Mouse (Mus musculus) lung, postnatal 0 days (tissue): ENCODE results near the gene Rora. TPM values are rescaled to one million over a fixed set of nuclear protein-coding genes. Genes with fewer than 3 reads are reported as not detected.

Experiments
- ATAC-seq: fragments of 200-750 bp; cut with Nextera tagmentation; 2 replicates; pipeline ENCODE4 v1.8.0; 2017; ENCODE audit warnings: moderate library complexity
- DNase-seq: peaks from one replicate; pipeline ENCODE4 v3.0.0-alpha.2; 2016; ENCODE audit warnings: low spot score
- H3K27ac ChIP-seq: fragments of 300-500 bp; sonication (generic); 2 replicates; pipeline ENCODE4 v1.5.1; 2014; ENCODE audit warnings: antibody characterized with exemption, mild to moderate bottlenecking, low read length, mixed read lengths
- H3K27me3 ChIP-seq: fragments of 300-500 bp; sonication (generic); replicated peaks from 2 replicates; pipeline ENCODE4 v1.6.1; 2014; ENCODE audit warnings: low read length, mixed read lengths; ENCODE audit not compliant: insufficient read depth
- H3K36me3 ChIP-seq: fragments of 300-500 bp; sonication (generic); 2 replicates; pipeline ENCODE4 v1.6.1; 2014; ENCODE audit warnings: low read length, mixed read lengths; ENCODE audit not compliant: insufficient read depth
- H3K4me1 ChIP-seq: fragments of 300-500 bp; sonication (generic); 2 replicates; pipeline ENCODE4 v1.6.1; 2014; ENCODE audit warnings: antibody characterized with exemption, low read depth, low read length, mixed read lengths; ENCODE audit not compliant: insufficient read depth
- H3K4me2 ChIP-seq: fragments of 300-500 bp; sonication (generic); replicated peaks from 2 replicates; pipeline ENCODE4 v1.6.1; 2014; ENCODE audit warnings: low read depth, mild to moderate bottlenecking, low read length, moderate library complexity, mixed read lengths
- H3K4me3 ChIP-seq: fragments of 300-500 bp; sonication (generic); 2 replicates; pipeline ENCODE4 v1.5.1; 2014; ENCODE audit warnings: low read depth, low read length
- H3K9ac ChIP-seq: fragments of 300-500 bp; sonication (generic); replicated peaks from 2 replicates; pipeline ENCODE4 v1.6.1; 2014; ENCODE audit warnings: low read depth, mild to moderate bottlenecking
- H3K9me3 ChIP-seq: fragments of 300-500 bp; sonication (generic); 2 replicates; pipeline ENCODE4 v1.6.1; 2016; ENCODE audit warnings: low read length, mixed read lengths
- CTCF ChIP-seq: IDR thresholded peaks from 2 replicates; pipeline ENCODE4 v1.5.1; 2016; ENCODE audit warnings: antibody characterized with exemption, mild to moderate bottlenecking
- EP300 ChIP-seq: IDR thresholded peaks from 2 replicates; pipeline ENCODE4 v1.6.1; 2016; ENCODE audit warnings: antibody characterized with exemption, mild to moderate bottlenecking, control low read depth
- WGBS: fragments of 180-500 bp; shearing (Covaris S2); extraction: QIAGEN DNeasy Blood & Tissue Kit; methylation state at CpG from one replicate; pipeline ENCODE4 v1.1.7; 2014; 5-methylcytosine and 5-hydroxymethylcytosine counted together
- polyA plus RNA-seq: library from polyadenylated mRNA; unstranded; fragments of >200 nt; fragmentation: Nextera tagmentation; extraction: Ambion mirVana; gene quantifications from 2 replicates; pipeline ENCODE4 v1.2.1, GENCODE M21; 2015

Gene Rora
- polyA plus RNA-seq, 1 experiment from 2014 or later: 18.8 TPM

DNA sequence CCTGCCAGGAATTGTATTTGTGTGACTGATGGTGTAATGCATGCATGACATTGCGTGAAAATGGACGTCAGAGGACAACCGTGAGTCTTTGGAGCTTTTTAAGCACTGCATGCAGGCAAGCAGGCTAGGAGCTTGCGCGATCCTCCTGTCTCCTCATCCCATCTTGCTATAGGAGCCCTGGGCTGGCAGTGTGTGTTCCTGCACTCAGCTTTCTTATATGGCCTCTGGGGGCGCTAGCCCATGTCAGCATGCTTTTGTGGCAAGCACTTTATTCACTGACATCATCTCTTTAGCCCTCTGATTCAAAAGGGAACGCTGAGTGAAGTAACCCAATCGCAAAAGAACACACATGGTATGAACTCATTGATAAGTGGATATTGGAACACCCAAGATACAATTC lies 105.7 kb downstream of the Rora start:
- Histone ChIP-seq H3K4me1 (no peaks in the 10 kb centered on the region), H3K27ac (no peak overlapping the region), H3K4me2 (no peak overlapping the region), H3K9ac (no peak overlapping the region), H3K36me3 (no peaks in the 10 kb centered on the region), H3K4me3 (no peak overlapping the region), H3K27me3 (no peaks in the 10 kb centered on the region), H3K9me3 (no peaks in the 10 kb centered on the region)
- no peak for DNase-seq
- no peak for ATAC-seq
- TF ChIP-seq EP300 (no peak), CTCF (peak; percentile 59)
- 76% methylated on average over 8 of the region's 8 CpGs for WGBS

DNA sequence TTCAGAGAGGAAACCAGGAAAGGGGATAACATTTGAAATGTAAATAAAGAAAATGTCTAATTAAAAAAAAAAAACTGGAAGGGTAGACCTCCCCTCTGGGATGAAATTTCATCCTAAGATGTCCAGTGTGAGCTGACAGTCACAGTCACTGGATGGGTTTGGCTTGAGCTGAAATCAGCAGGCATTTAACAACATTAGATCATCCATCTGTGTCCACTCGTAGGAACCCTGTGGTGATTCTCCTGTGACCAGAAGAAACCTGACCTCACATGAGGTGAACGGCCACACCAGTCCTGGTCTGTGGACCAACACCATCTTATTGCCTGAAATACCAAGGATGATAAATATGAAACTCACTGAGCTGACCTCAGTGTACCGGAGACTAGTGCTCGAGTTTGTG lies 106.7 kb downstream of the Rora start:
- Histone ChIP-seq H3K9me3 (no peaks in the 10 kb centered on the region), H3K9ac (no peak overlapping the region), H3K27me3 (no peaks in the 10 kb centered on the region), H3K4me1 (no peaks in the 10 kb centered on the region), H3K4me2 (no peak overlapping the region), H3K27ac (no peak overlapping the region), H3K36me3 (no peaks in the 10 kb centered on the region), H3K4me3 (no peak overlapping the region)
- DNase-seq (no peak), ATAC-seq (no peak)
- TF ChIP-seq CTCF (no peak), EP300 (no peak)
- 74% methylated on average over 4 of the region's 4 CpGs for WGBS

DNA sequence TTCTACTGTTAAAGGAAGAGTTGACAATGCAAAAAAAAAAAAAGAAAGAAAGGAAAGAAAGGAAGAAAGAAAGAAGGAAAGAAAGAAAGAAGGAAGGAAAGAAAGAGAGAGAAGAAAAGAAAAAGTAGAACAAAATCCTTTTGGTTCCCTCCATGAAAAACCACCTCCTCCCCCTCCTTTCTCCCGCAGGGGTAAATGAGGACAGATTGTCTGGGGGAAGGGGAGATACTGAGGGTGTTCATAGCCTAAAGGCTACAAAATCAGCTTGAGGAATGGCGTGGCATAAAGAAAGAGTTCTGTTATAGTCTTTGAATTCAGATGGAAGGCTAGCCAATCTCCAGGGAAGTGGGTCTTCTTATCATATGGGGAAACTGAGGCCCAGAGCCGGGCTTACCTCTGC lies 107.3 kb downstream of the Rora start:
- no peak for TF ChIP-seq CTCF
- no peak for TF ChIP-seq EP300
- no peak overlapping the region for H3K4me2 ChIP-seq
- no peak overlapping the region for H3K9ac ChIP-seq
- no peak overlapping the region for H3K27ac ChIP-seq
- 70% methylated on average over 3 of the region's 3 CpGs for WGBS
- no peak for ATAC-seq
- H3K36me3 ChIP-seq: no peaks in the 10 kb centered on the region
- H3K9me3 ChIP-seq: no peaks in the 10 kb centered on the region
- no peaks in the 10 kb centered on the region for H3K27me3 ChIP-seq
- H3K4me3 ChIP-seq: no peak overlapping the region
- no peak for DNase-seq
- no peaks in the 10 kb centered on the region for H3K4me1 ChIP-seq

DNA sequence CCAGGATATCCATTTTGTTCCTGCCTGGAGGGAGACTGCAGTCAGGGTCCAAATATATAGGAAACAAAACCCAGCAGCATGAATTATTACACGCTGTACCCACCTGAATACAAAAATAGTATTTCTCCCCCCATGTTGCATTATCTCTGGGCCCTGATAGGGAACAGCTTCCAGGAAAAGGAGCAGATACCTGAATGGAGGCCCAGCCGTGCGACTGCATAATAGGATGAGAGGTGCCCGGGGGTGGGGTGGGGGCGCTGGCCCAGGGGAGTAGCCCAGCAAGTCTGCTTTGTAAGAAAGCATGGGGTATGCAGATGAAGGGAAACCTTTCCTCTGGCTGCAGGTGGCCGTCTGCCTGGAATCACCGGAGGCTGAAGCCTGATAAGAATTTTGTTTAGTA lies 108.1 kb downstream of the Rora start:
- 35% methylated on average over 7 of the region's 7 CpGs for WGBS
- H3K9me3 ChIP-seq: no peaks in the 10 kb centered on the region
- ATAC-seq: no peak
- H3K27me3 ChIP-seq: no peaks in the 10 kb centered on the region
- H3K27ac ChIP-seq: no peak overlapping the region
- TF ChIP-seq CTCF (no peak), EP300 (no peak)
- no peaks in the 10 kb centered on the region for H3K4me1 ChIP-seq
- H3K4me3 ChIP-seq: no peak overlapping the region
- no peak overlapping the region for H3K4me2 ChIP-seq
- no peak for DNase-seq
- H3K36me3 ChIP-seq: no peaks in the 10 kb centered on the region
- H3K9ac ChIP-seq: no peak overlapping the region

DNA sequence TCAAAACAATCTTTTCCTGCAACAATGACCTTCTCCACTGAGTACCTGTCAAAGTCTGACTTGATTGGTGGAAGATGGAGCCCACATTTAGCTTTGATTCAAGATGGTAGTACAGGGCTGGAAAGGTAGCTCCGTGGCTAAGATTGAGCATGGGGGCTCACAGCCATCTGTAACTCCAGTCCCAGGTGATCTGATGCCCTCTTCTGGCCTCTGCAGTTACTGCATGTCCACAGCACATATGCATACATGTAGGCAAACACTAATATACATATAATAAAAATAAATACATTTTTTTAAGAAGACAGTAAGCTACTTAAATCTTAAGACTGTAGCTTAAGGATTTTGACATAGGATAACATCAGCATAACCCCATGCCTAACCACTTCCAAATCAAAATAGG lies 112.0 kb downstream of the Rora start:
- Histone ChIP-seq H3K4me1 (no peaks in the 10 kb centered on the region), H3K27me3 (no peaks in the 10 kb centered on the region), H3K9ac (no peak overlapping the region), H3K27ac (no peak overlapping the region), H3K4me3 (no peak overlapping the region), H3K36me3 (no peaks in the 10 kb centered on the region), H3K4me2 (no peak overlapping the region), H3K9me3 (no peaks in the 10 kb centered on the region)
- TF ChIP-seq CTCF (peak; percentile 39), EP300 (no peak)
- DNase-seq (no peak), ATAC-seq (no peak)
- 75% methylated on average over 1 of the region's 1 CpGs for WGBS

DNA sequence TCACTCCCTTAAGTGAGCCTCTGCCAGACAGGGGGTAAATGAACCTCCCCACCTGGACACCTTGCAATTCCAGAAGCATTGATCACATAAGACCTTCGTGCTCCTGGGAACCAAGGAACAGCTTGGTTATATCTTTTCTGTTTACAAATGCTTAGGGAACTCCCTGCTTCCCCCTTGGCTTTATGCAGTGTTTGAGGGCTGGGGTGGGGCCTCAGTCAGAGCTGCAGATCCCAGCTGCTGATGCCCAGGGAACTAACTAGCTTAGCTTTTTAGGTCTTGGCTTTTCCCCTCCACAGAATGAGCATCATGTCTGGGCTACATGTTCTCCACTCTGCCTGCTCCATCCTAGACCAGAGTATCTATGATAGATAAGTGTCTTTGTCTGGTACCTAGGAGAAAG lies 116.1 kb downstream of the Rora start:
- Histone ChIP-seq H3K36me3 (no peaks in the 10 kb centered on the region), H3K9me3 (no peaks in the 10 kb centered on the region), H3K4me1 (no peaks in the 10 kb centered on the region), H3K4me3 (no peak overlapping the region), H3K27me3 (no peaks in the 10 kb centered on the region), H3K4me2 (no peak overlapping the region), H3K27ac (no peak overlapping the region), H3K9ac (no peak overlapping the region)
- DNase-seq (no peak), ATAC-seq (no peak)
- WGBS: 0% methylated on average over 1 of the region's 1 CpGs
- no peak for TF ChIP-seq CTCF
- no peak for TF ChIP-seq EP300

DNA sequence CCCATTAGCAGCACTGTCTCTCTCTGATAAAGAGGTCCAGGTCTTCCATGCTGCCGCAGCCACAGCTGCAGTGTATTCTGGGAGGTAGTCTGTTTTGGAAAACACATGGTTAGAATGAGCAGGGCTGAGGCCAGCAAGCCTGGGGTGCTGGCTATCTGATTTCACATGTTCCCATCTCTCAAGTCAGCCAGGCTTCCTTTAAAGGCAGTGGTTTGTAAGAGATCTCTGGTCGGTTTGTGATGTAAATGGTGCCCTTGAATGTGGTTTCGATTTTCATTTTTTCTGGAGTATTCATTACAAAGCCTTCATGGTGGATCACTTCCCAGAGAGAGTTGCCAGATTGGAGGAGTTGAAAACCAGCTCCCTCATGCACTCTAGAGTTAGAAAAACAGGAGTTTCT lies 117.8 kb downstream of the Rora start:
- WGBS: 90% methylated on average over 3 of the region's 3 CpGs
- ATAC-seq (no peak), DNase-seq (no peak)

More for the DNA sequence above, 117.8 kb downstream of the Rora start:
- Histone ChIP-seq H3K27me3 (no peaks in the 10 kb centered on the region), H3K9ac (no peak overlapping the region), H3K27ac (no peak overlapping the region), H3K4me2 (no peak overlapping the region), H3K4me1 (no peaks in the 10 kb centered on the region), H3K4me3 (no peak overlapping the region), H3K9me3 (no peaks in the 10 kb centered on the region), H3K36me3 (no peaks in the 10 kb centered on the region)
- TF ChIP-seq EP300 (no peak), CTCF (no peak)
